Mouse (Mus musculus) liver, embryonic 14.5 days (tissue): ENCODE measurements around the gene Dapk1.

Source experiments
- CTCF ChIP-seq: IDR thresholded peaks from 2 replicates; pipeline ENCODE4 v1.5.1; 2016; ENCODE audit warnings: antibody characterized with exemption, low read depth, control low read depth
- EP300 ChIP-seq: IDR thresholded peaks from 2 replicates; pipeline ENCODE4 v1.6.1; 2016; ENCODE audit warnings: antibody characterized with exemption, low read depth

- TF ChIP-seq CTCF (no peak), EP300 (no peak)
Observed at GRCm38 (mm10) chr13:60578541-60578940, 23.2 kb upstream of the Dapk1 start.
